Mouse (Mus musculus) gastrocnemius, postnatal 36 days (tissue): Measurements from ENCODE around the gene Mafb. TPM values are rescaled to one million over a fixed set of nuclear protein-coding genes. Genes with fewer than 3 reads are reported as not detected.

Experiments used
- DNase-seq, 2 experiments: peaks; one replicate each; pipeline ENCODE4 v3.0.0; 2022
- intact Hi-C: fragments of 180-260 bp; cut with DNase I; formaldehyde crosslinking; loops from one replicate; pipeline ENCODE4 v1.15.1; 2025
- long read RNA-seq, 2 experiments: library from polyadenylated mRNA; stranded (forward); transcript quantifications; one replicate each; pipeline ENCODE4 v2.0.0; 2021
- total RNA-seq, 2 experiments: library from RNA; stranded (reverse); gene quantifications; 2 replicates each; pipeline ENCODE4 v1.2.3; 2021

Mafb gene
- 10 to 100 TPM; 20.6 to 34.2 TPM for total RNA-seq
- long read RNA-seq, experiment 1, transcript Mafb-201 (1 exons, 3,363 nt), result major isoform, 7 of 7 reads
- long read RNA-seq, experiment 1, partial matches to known transcripts, result 0 of 7 reads
- long read RNA-seq, experiment 1, other reads (novel, unspliced or antisense), result 0 of 7 reads
- long read RNA-seq, experiment 2, transcript Mafb-201 (1 exons, 3,363 nt), result major isoform, 9 of 9 reads
- long read RNA-seq, experiment 2, partial matches to known transcripts, result 0 of 9 reads
- long read RNA-seq, experiment 2, other reads (novel, unspliced or antisense), result 0 of 9 reads

GRCm38 (mm10) chr2:160366980-160367338, at the start of gene Mafb:
Mafb (minus strand) TSS chr2:160367065.
- intact Hi-C loops, result loop anchor here (5.0 kb wide), 3 partner anchors 305 to 1310 kb away; no protein-coding TSS in a partner anchor
- DNase-seq, result peak; percentile 94 to 95

GRCm38 (mm10) chr2:160415161-160415560, 48.3 kb upstream of the Mafb start:
- DNase-seq, result no peak
- intact Hi-C loops, result no loop called here

- intact Hi-C loops, result no loop called here
- no peak for DNase-seq
These were observed 47.9 kb upstream of the Mafb start for GRCm38 (mm10) chr2:160414736-160415135.

GRCm38 (mm10) chr2:160413982-160414381, 47.1 kb upstream of the Mafb start:
- intact Hi-C loops, result no loop called here
- no peak for DNase-seq

- DNase-seq, result no peak
- intact Hi-C loops, result no loop called here
These were observed 46.2 kb upstream of the Mafb start for GRCm38 (mm10) chr2:160413055-160413454.

GRCm38 (mm10) chr2:160411431-160411830, 44.6 kb upstream of the Mafb start:
- intact Hi-C loops, result no loop called here
- no peak for DNase-seq

- intact Hi-C loops, result loop anchor here (5.0 kb wide), 1 partner anchor 170 kb away; no protein-coding TSS in a partner anchor
- no peak for DNase-seq
These were observed 40.9 kb upstream of the Mafb start for GRCm38 (mm10) chr2:160407720-160408119.

- intact Hi-C loops, result no loop called here
- DNase-seq, result no peak
These were observed 30.9 kb upstream of the Mafb start for GRCm38 (mm10) chr2:160397747-160398146.

- intact Hi-C loops, result no loop called here
- no peak for DNase-seq
These were observed 27.9 kb upstream of the Mafb start for GRCm38 (mm10) chr2:160394735-160395134.

- intact Hi-C loops, result no loop called here
These were observed 25.8 kb upstream of the Mafb start for GRCm38 (mm10) chr2:160392648-160393047.

GRCm38 (mm10) chr2:160388596-160388995, 21.7 kb upstream of the Mafb start:
- intact Hi-C loops, result no loop called here

More at GRCm38 (mm10) chr2:160392648-160393047, 25.8 kb upstream of the Mafb start:
- DNase-seq, result no peak

GRCm38 (mm10) chr2:160383418-160383817, 16.6 kb upstream of the Mafb start:
- intact Hi-C loops, result no loop called here

More at GRCm38 (mm10) chr2:160388596-160388995, 21.7 kb upstream of the Mafb start:
- DNase-seq, result no peak

GRCm38 (mm10) chr2:160378271-160378670, 11.4 kb upstream of the Mafb start:
- intact Hi-C loops, result no loop called here
- no peak for DNase-seq

More at GRCm38 (mm10) chr2:160383418-160383817, 16.6 kb upstream of the Mafb start:
- no peak for DNase-seq

GRCm38 (mm10) chr2:160376236-160376635, 9.4 kb upstream of the Mafb start:
- intact Hi-C loops, result loop anchor here (2.0 kb wide), 1 partner anchor 203 kb away; no protein-coding TSS in a partner anchor
- no peak for DNase-seq

- DNase-seq, result no peak
- intact Hi-C loops, result loop anchor here (5.0 kb wide), 3 partner anchors 308 to 1313 kb away; no protein-coding TSS in a partner anchor
These were observed 3.0 kb upstream of the Mafb start for GRCm38 (mm10) chr2:160369653-160370420.

GRCm38 (mm10) chr2:160368422-160369357, 1.8 kb upstream of the Mafb start:
- DNase-seq, result no peak
- intact Hi-C loops, result loop anchor here (5.0 kb wide), 3 partner anchors 306 to 1311 kb away; no protein-coding TSS in a partner anchor

GRCm38 (mm10) chr2:160367448-160368208, 763 bp upstream of the Mafb start:
- DNase-seq, result peak; percentile 91 to 93
- intact Hi-C loops, result loop anchor here (5.0 kb wide), 3 partner anchors 305 to 1310 kb away; no protein-coding TSS in a partner anchor

- intact Hi-C loops, result loop anchor here (5.0 kb wide), 3 partner anchors 304 to 1309 kb away; no protein-coding TSS in a partner anchor
These were observed 520 bp downstream of the Mafb start for GRCm38 (mm10) chr2:160366111-160366979.

More at GRCm38 (mm10) chr2:160366111-160366979, 520 bp downstream of the Mafb start:
- peak in 1 of 2 experiments; percentile 41 for DNase-seq
